Mouse (Mus musculus) embryo, embryonic 11 days (tissue): ENCODE data around the gene Hipk1.
"Not testable (repeated sequence)": the region's sequence is repeated elsewhere in the genome, so short reads cannot be mapped to it uniquely, and the experiment has no call there.

ENCODE experiments used
- DNase-seq: peaks from one replicate; pipeline ENCODE4 v3.0.0-alpha.2; 2015

Hipk1 gene

GRCm38 (mm10) chr3:103791230-103792110 lies at the start of gene Hipk1:
Gene Hipk1, minus strand, starts transcription at chr3:103791563.
- DNase-seq = peak; percentile 95

- DNase-seq = not testable (repeated sequence)
Measured at GRCm38 (mm10) chr3:103840946-103841345, 49.6 kb upstream of the Hipk1 start.

GRCm38 (mm10) chr3:103840195-103840594 lies 48.8 kb upstream of the Hipk1 start:
- DNase-seq = not testable (repeated sequence)

- DNase-seq = no peak
Measured at GRCm38 (mm10) chr3:103839711-103840110, 48.3 kb upstream of the Hipk1 start.

GRCm38 (mm10) chr3:103836453-103836852 lies 45.1 kb upstream of the Hipk1 start:
- DNase-seq = no peak

GRCm38 (mm10) chr3:103835951-103836310 lies 44.6 kb upstream of the Hipk1 start:
- no peak for DNase-seq

- DNase-seq = no peak
Measured at GRCm38 (mm10) chr3:103835272-103835950, 44.0 kb upstream of the Hipk1 start.

GRCm38 (mm10) chr3:103834001-103834400 lies 42.6 kb upstream of the Hipk1 start:
- no peak for DNase-seq

- no peak for DNase-seq
Measured at GRCm38 (mm10) chr3:103832426-103832825, 41.1 kb upstream of the Hipk1 start, which contains the start of gene Bcl2l15. Gene Bcl2l15, plus strand, starts transcription at chr3:103832601.

GRCm38 (mm10) chr3:103831146-103831545 lies 39.8 kb upstream of the Hipk1 start:
- DNase-seq = no peak

- DNase-seq = not testable (repeated sequence)
Measured at GRCm38 (mm10) chr3:103830681-103831080, 39.3 kb upstream of the Hipk1 start.

GRCm38 (mm10) chr3:103829036-103829435 lies 37.7 kb upstream of the Hipk1 start:
- DNase-seq = no peak

GRCm38 (mm10) chr3:103827548-103827947 lies 36.2 kb upstream of the Hipk1 start:
- DNase-seq = no peak

- no peak for DNase-seq
Measured at GRCm38 (mm10) chr3:103810967-103811366, 19.6 kb upstream of the Hipk1 start.

GRCm38 (mm10) chr3:103809799-103810150 lies 18.4 kb upstream of the Hipk1 start:
- DNase-seq = no peak

GRCm38 (mm10) chr3:103808891-103809798 lies 17.8 kb upstream of the Hipk1 start, which contains the start of the genes Dclre1b, Ap4b1 and Gm43064:
Gene Dclre1b, minus strand, starts transcription at chr3:103809444.
Gene Ap4b1, plus strand, starts transcription at chr3:103809520.
Gene Gm43064, plus strand, starts transcription at chr3:103809573.
- DNase-seq = peak; percentile 98

GRCm38 (mm10) chr3:103805671-103806070 lies 14.3 kb upstream of the Hipk1 start:
- DNase-seq = no peak

- no peak for DNase-seq
Measured at GRCm38 (mm10) chr3:103802861-103803260, 11.5 kb upstream of the Hipk1 start.

GRCm38 (mm10) chr3:103801631-103802531 lies 10.5 kb upstream of the Hipk1 start:
- no peak for DNase-seq

GRCm38 (mm10) chr3:103799507-103799906 lies 8.1 kb upstream of the Hipk1 start:
- no peak for DNase-seq

- no peak for DNase-seq
Measured at GRCm38 (mm10) chr3:103796389-103796788, 5.0 kb upstream of the Hipk1 start.

GRCm38 (mm10) chr3:103792566-103792965 lies 1.2 kb upstream of the Hipk1 start:
- DNase-seq = no peak
